Mouse (Mus musculus) liver, adult 2 months (tissue): Measurements from ENCODE around the gene Sys1.

Source experiments
- CTCF ChIP-seq: fragments of 200-500 bp; IDR thresholded peaks from 2 replicates; pipeline ENCODE4 v1.5.1; 2011; ENCODE audit warnings: low read depth, low read length, control low read depth
- POLR2A ChIP-seq: fragments of 200-500 bp; IDR thresholded peaks from 2 replicates; pipeline ENCODE4 v1.6.1; 2011; ENCODE audit warnings: low read length, control low read depth; ENCODE audit not compliant: insufficient read depth; ENCODE audit errors: extremely low read depth

- TF ChIP-seq CTCF (no peak), POLR2A (no peak)
These were observed 43.7 kb downstream of the Sys1 start for GRCm38 (mm10) chr2:164500511-164500910.
